Mouse (Mus musculus) neural tube, embryonic 13.5 days (tissue): Measurements from ENCODE around the gene Slc25a1. TPM values are rescaled to one million over a fixed set of nuclear protein-coding genes. Genes with fewer than 3 reads are reported as not detected.

ENCODE experiments used
- ATAC-seq: fragments of 200-750 bp; cut with Nextera tagmentation; 2 replicates; pipeline ENCODE4 v1.8.0; 2017; ENCODE audit warnings: low read depth, mild to moderate bottlenecking, moderate TSS enrichment, moderate library complexity
- H3K27ac ChIP-seq: fragments of 300-500 bp; sonication (generic); replicated peaks from 2 replicates; pipeline ENCODE4 v1.5.1; 2015; ENCODE audit warnings: moderate library complexity, mild to moderate bottlenecking, inconsistent platforms
- H3K27me3 ChIP-seq: fragments of 300-500 bp; sonication (generic); 2 replicates; pipeline ENCODE4 v1.6.1; 2015; ENCODE audit warnings: mild to moderate bottlenecking, inconsistent platforms
- H3K36me3 ChIP-seq: fragments of 300-500 bp; sonication (generic); 2 replicates; pipeline ENCODE4 v1.6.1; 2015; ENCODE audit warnings: mild to moderate bottlenecking, inconsistent platforms
- H3K4me1 ChIP-seq: fragments of 300-500 bp; sonication (generic); replicated peaks from 2 replicates; pipeline ENCODE4 v1.6.1; 2015; ENCODE audit warnings: inconsistent platforms
- H3K4me2 ChIP-seq: fragments of 300-500 bp; sonication (generic); 2 replicates; pipeline ENCODE4 v1.6.1; 2015; ENCODE audit warnings: inconsistent platforms, mild to moderate bottlenecking, moderate library complexity
- H3K4me3 ChIP-seq: fragments of 300-500 bp; sonication (generic); 2 replicates; pipeline ENCODE4 v1.5.1; 2015; ENCODE audit warnings: mild to moderate bottlenecking, inconsistent platforms
- H3K9ac ChIP-seq: fragments of 300-500 bp; sonication (generic); 2 replicates; pipeline ENCODE4 v1.6.1; 2015; ENCODE audit warnings: moderate library complexity, mild to moderate bottlenecking, inconsistent platforms
- H3K9me3 ChIP-seq: fragments of 300-500 bp; sonication (generic); 2 replicates; pipeline ENCODE4 v1.6.1; 2016; ENCODE audit warnings: inconsistent platforms
- WGBS: fragments of 180-500 bp; shearing (Covaris S2); methylation state at CpG from one replicate; pipeline ENCODE4 v1.1.7; 2015; 5-methylcytosine and 5-hydroxymethylcytosine counted together
- polyA plus RNA-seq: library from polyadenylated mRNA; unstranded; fragments of >200 nt; fragmentation: Nextera tagmentation; extraction: Ambion mirVana; gene quantifications from 2 replicates; pipeline ENCODE4 v1.2.1, GENCODE M21; 2015

Gene Slc25a1
- polyA plus RNA-seq, 1 experiment from 2014 or later, result 169 TPM

GRCm38 (mm10) chr16:17882196-17882595 is 45.8 kb downstream of the Slc25a1 start:
- H3K27me3 ChIP-seq, result no peaks in the 10 kb centered on the region
- H3K4me3 ChIP-seq, result no peak overlapping the region
- H3K9ac ChIP-seq, result no peak overlapping the region
- H3K36me3 ChIP-seq, result peaks cover 24% of the 10 kb centered on the region
- peaks cover 46% of the 10 kb centered on the region for H3K4me1 ChIP-seq
- H3K9me3 ChIP-seq, result no peaks in the 10 kb centered on the region
- ATAC-seq, result no peak
- no peak overlapping the region for H3K27ac ChIP-seq
- no peak overlapping the region for H3K4me2 ChIP-seq

DNA sequence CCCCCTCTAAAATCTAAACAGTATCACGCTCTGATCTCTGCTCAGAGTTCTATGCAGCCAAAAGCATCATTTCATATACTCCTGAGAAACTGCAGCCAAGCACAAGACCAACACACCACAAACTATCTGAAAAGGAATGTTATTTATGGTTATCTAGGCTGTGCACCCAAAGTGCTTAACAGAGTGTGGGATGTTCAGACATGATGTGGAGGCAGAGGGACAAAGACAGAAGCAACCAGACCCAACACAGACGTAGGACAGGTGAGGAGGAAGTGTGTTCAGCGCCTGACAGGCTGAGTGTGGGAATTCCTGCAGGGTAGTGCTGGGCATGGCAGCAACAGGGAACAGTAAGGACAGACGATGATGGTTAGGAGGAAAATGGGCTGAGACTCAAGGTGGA is 48.4 kb downstream of the Slc25a1 start:
- no peaks in the 10 kb centered on the region for H3K9me3 ChIP-seq
- H3K27ac ChIP-seq, result no peak overlapping the region
- H3K9ac ChIP-seq, result no peak overlapping the region
- H3K27me3 ChIP-seq, result no peaks in the 10 kb centered on the region
- H3K4me1 ChIP-seq, result peaks cover 22% of the 10 kb centered on the region
- no peak for ATAC-seq
- 96% methylated on average over 4 of the region's 4 CpGs for WGBS
- no peak overlapping the region for H3K4me3 ChIP-seq
- H3K4me2 ChIP-seq, result no peak overlapping the region
- peaks cover 24% of the 10 kb centered on the region for H3K36me3 ChIP-seq

- peaks cover 3% of the 10 kb centered on the region for H3K4me1 ChIP-seq
- no peak overlapping the region for H3K27ac ChIP-seq
- no peak overlapping the region for H3K9ac ChIP-seq
- H3K4me2 ChIP-seq, result no peak overlapping the region
- ATAC-seq, result no peak
- 94% methylated on average over 1 of the region's 1 CpGs for WGBS
- peaks cover 36% of the 10 kb centered on the region for H3K36me3 ChIP-seq
- H3K27me3 ChIP-seq, result no peaks in the 10 kb centered on the region
- H3K9me3 ChIP-seq, result no peaks in the 10 kb centered on the region
- no peak overlapping the region for H3K4me3 ChIP-seq
Measured at GRCm38 (mm10) chr16:17876096-17876495, 51.9 kb downstream of the Slc25a1 start.

Other genes with a start within 250 kb of the Slc25a1 start
- gene Med15, start 195.3 kb downstream of the Slc25a1 start, polyA plus RNA-seq, result 46.6 and 56.0 TPM in 2 replicates
- 76.2 and 77.1 TPM in 2 replicates for gene Klhl22, start 168.6 kb downstream of the Slc25a1 start, polyA plus RNA-seq
- 3.4 and 3.7 TPM in 2 replicates for gene Scarf2, start 130.9 kb downstream of the Slc25a1 start, polyA plus RNA-seq
- gene B830017H08Rik, start 95.1 kb downstream of the Slc25a1 start, polyA plus RNA-seq, result 1.7 and 1.9 TPM in 2 replicates
- gene Car15, start 89.9 kb downstream of the Slc25a1 start, polyA plus RNA-seq, result 3.2 and 5.8 TPM in 2 replicates
- gene Gm20518, start 36.5 kb downstream of the Slc25a1 start, polyA plus RNA-seq, result 0.47 and 0.49 TPM in 2 replicates
- gene Tssk1, start 34.0 kb downstream of the Slc25a1 start, polyA plus RNA-seq, result 0.07 and 0.10 TPM in 2 replicates
- 86.3 and 89.6 TPM in 2 replicates for gene Dgcr2, start 29.7 kb downstream of the Slc25a1 start, polyA plus RNA-seq
- gene Tssk2, start 29.6 kb downstream of the Slc25a1 start, polyA plus RNA-seq, result not detected in 2 replicates
- gene Ess2, start 16.9 kb downstream of the Slc25a1 start, polyA plus RNA-seq, result 43.9 and 48.2 TPM in 2 replicates
- gene Gsc2, start 13.2 kb downstream of the Slc25a1 start, polyA plus RNA-seq, result not detected in 2 replicates
- not detected in 2 replicates for gene Vpreb2, start 52.2 kb upstream of the Slc25a1 start, polyA plus RNA-seq
- gene Dgcr6, start 124.6 kb upstream of the Slc25a1 start, polyA plus RNA-seq, result 170 and 172 TPM in 2 replicates
- 3.2 and 4.7 TPM in 2 replicates for gene Prodh, start 162.0 kb upstream of the Slc25a1 start, polyA plus RNA-seq
- 19.6 and 23.9 TPM in 2 replicates for gene Rtn4r, start 199.4 kb upstream of the Slc25a1 start, polyA plus RNA-seq